Mouse (Mus musculus): ENCODE measurements around the gene Gm20521.
A peak's percentile ranks its signal among the peaks of the same experiment; 100 is the strongest.
"Not testable (repeated sequence)": the region's sequence is repeated elsewhere in the genome, so short reads cannot be mapped to it uniquely, and the experiment has no call there.

Gm20521 gene

GRCm38 (mm10) chr14:54936831-54937160, 53.6 kb downstream of the Gm20521 start:
- DNase-seq (ENCODE audit: low spot score in 2 of 2): no peak

DNA sequence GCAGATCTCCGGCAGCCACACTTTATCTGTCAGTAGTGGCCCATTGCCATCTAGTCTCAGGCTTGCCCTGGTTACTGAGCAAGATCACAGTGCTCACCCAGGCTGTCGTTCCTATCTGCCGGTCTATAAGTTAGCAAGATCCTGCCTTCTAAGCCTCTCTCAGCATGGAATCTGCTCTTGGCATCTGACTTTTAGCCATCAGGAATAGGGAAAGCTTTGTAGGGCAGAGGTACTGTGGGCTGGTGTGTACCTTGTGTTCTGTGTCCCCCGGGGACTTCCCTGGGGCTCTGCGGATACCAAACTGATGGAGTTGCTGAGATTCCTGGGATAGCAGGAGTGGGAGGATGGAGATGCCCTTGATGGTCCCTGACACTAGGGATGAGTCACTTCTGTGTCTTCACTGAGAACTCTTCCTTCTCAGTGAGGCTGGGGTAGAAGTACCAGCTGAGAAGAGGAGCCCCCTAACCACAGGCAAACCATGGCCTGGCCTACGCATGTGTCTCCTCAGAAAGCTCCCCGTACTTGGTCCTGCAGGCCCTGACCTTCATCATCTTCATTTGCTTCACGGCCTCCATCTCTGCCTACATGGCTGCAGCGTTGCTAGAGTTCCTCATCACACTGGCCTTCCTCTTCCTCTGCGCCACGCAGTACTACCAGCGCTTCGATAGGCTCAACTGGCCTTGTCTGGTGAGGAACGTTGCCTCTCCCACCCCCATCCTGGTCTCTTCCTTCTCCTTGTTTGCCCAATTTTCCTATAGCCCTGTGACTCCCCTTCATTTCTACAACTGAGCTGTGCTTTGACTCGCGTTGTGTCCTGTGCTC, 54.3 kb downstream of the Gm20521 start:
- DNase-seq (ENCODE audit: low spot score in 2 of 2): no peak

DNA sequence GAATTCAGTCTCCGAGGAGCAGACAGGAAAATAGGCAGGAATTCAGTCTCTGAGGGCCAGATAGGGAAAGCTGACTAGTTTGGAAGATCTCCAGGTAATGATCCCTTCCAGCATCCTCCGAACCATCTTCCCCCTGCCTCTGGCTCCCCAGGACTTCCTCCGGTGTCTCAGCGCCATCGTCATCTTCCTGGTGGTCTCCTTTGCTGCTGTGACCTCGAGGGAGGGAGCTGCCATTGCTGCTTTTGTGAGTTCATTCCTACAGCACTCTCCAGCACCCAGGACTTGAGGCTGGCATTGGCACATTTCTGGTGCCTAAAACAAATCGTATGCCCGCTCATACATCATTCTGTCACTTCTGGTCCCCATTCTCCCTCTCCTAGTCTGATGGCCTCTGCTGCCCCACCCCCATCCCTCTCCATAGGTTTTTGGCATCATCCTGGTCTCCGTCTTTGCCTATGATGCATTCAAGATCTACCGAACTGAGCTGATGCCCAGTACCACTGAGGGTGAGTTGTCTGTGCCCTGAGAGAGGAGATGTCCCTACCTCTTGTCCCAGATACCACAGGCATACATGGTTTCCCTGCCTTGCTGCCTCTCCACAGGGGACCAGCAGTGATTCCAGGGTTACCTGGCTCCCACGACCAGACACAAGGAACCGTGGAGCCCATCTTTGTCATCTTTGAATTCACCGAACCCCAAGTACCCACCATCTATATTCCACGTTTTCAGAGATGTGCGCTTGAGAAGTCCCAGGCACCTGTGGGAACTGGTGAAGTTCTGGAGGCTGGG, 55.4 kb downstream of the Gm20521 start:
- DNase-seq (ENCODE audit: low spot score in 2 of 2): no peak

GRCm38 (mm10) chr14:54939434-54940175, 56.4 kb downstream of the Gm20521 start:
- DNase-seq (ENCODE audit: low spot score in 2 of 2): peak; percentile 61 to 80

DNA sequence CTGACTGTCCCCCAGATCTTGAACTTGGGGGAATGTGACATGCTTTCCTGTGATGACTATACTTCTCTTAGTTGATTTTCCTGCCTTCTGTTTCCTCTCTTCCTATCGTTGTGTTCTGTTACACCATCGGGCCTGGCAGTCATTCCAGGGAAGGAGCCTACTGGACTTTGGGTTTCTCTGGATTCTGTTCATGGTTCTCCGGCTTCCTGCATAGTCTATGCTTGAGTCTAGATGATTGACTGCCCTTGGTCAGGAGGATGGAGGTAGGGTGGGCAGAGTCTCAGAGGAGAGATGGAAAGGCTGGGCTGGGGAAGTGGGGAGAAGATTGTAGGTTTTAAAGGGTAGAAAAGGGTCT, 56.9 kb downstream of the Gm20521 start:
- DNase-seq (ENCODE audit: low spot score in 2 of 2): no peak

GRCm38 (mm10) chr14:54941024-54941978, 58.1 kb downstream of the Gm20521 start:
- no peak for DNase-seq (ENCODE audit: low spot score in 2 of 2)

DNA sequence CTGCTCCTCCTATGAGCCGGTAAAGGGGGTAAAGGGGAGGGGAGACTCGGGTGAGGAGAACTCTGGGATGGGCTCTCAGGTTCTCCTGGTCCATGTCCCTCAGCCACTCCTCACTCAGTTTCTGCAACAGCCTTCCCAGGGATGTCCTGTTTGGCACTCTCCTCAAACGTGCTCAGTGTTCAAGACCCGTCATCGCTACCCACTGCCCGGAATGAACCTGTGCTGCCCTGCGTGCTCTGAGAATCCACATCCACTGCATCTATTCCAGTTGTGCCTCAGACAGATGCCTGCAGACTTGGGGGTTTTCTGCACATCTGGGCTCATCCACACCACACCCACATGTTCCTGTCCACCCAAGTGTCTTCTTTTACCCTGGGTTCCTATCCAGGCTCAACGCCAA, 59.2 kb downstream of the Gm20521 start:
- DNase-seq (ENCODE audit: low spot score in 2 of 2): no peak

GRCm38 (mm10) chr14:54943971-54944370, 60.7 kb downstream of the Gm20521 start:
- DNase-seq (ENCODE audit: low spot score in 2 of 2): no peak

GRCm38 (mm10) chr14:54944939-54945338, 61.7 kb downstream of the Gm20521 start:
- DNase-seq (ENCODE audit: low spot score in 2 of 2): no peak

DNA sequence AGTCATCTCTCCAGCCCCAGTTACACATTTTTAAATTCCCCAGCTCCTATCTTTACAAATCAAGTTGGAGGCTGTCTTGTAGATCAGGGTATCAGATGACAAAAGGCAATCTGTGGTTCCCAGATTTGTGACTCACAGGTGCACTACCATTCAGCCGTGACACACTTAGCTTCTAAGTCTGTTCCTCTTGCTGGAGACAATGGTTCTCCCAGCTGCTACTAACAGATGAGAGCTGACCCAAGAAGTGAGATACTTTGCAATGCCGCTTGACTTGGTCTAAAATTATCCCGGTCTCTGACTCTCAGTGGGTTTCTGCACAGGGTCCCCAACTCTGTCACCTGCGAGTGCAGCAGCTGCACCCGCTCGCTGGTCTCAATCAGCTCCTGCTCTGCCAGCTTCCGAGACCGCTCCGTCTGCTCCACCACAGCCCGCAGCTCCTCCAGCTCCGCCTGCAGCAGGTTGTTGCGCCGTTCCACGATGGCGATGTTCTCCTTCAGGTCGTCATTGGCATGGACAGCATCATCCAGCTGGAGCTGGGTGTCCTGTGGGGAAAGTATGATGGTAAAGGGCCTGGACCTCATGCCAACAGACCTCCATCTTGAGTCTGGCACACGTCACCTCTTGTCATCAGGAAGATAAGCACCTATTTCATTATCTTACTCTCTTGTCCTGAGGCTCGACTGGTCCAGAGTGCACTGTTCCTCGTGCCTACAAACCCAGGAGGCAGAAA, 62.9 kb downstream of the Gm20521 start:
- no peak for DNase-seq (ENCODE audit: low spot score in 2 of 2)

DNA sequence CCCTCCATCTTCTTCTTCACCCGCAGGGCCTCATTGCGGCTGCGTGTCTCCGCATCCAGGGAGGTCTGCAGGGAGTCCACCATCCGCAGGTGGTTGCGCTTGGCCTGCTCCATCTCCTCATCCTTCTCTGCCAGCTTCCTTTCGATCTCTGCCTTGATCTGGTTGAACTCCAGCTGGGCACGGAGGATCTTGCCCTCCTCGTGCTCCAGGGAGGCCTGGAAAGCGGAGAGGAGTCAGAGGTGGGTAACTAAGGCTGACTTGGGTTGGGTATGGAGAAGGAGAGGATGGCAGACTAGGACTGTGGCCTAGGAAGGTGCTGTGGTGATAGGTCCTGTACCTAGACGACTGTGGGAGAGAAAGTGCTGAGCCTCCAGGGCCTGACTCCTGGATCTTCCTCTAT, 63.8 kb downstream of the Gm20521 start:
- DNase-seq (ENCODE audit: low spot score in 2 of 2): not testable (repeated sequence)
